Mouse (Mus musculus): ENCODE data around the gene St6galnac5. TPM values are rescaled to one million over a fixed set of nuclear protein-coding genes. Genes with fewer than 3 reads are reported as not detected.

The St6galnac5 gene
- polyA plus RNA-seq, 1 experiment = 0.28 TPM

- Histone ChIP-seq H3K4me1 (ENCODE audit: control insufficient read depth, insufficient read depth, insufficient read length, low read length) (no peaks in the 10 kb centered on the region), H3K36me3 (ENCODE audit: control insufficient read depth, insufficient read depth, low read length) (no peaks in the 10 kb centered on the region), H3K27ac (ENCODE audit: insufficient read depth, low read depth, low read length) (no peak overlapping the region), H3K4me3 (ENCODE audit: low read depth, low read length) (no peak overlapping the region), H3K27me3 (ENCODE audit: control insufficient read depth, insufficient read depth, low read length) (no peaks in the 10 kb centered on the region)
- WGBS = 58% methylated on average over 5 of the region's 5 CpGs
- TF ChIP-seq POLR2A (IDR thresholded peaks at IDR 0.05; ENCODE audit: low read depth, low read length) = no peak
- no peak for TF ChIP-seq CTCF (IDR thresholded peaks at IDR 0.05; ENCODE audit: extremely low read depth, insufficient read length, insufficient replicate concordance, low read depth, low read length)
Measured at GRCm38 (mm10) chr3:152998106-152998505, 16.1 kb upstream of the St6galnac5 start.

GRCm38 (mm10) chr3:152993608-152994007 lies 11.6 kb upstream of the St6galnac5 start:
- H3K4me3 ChIP-seq (ENCODE audit: low read depth, low read length) = no peak overlapping the region
- no peak for TF ChIP-seq POLR2A (IDR thresholded peaks at IDR 0.05; ENCODE audit: low read depth, low read length)
- TF ChIP-seq CTCF (IDR thresholded peaks at IDR 0.05; ENCODE audit: extremely low read depth, insufficient read length, insufficient replicate concordance, low read depth, low read length) = no peak
- no peaks in the 10 kb centered on the region for H3K36me3 ChIP-seq (ENCODE audit: control insufficient read depth, insufficient read depth, low read length)
- H3K27me3 ChIP-seq (ENCODE audit: control insufficient read depth, insufficient read depth, low read length) = no peaks in the 10 kb centered on the region
- H3K27ac ChIP-seq (ENCODE audit: insufficient read depth, low read depth, low read length) = no peak overlapping the region
- WGBS = 38% methylated on average over 5 of the region's 5 CpGs
- no peaks in the 10 kb centered on the region for H3K4me1 ChIP-seq (ENCODE audit: control insufficient read depth, insufficient read depth, insufficient read length, low read length)

- Histone ChIP-seq H3K27me3 (ENCODE audit: control insufficient read depth, insufficient read depth, low read length) (no peaks in the 10 kb centered on the region), H3K36me3 (ENCODE audit: control insufficient read depth, insufficient read depth, low read length) (no peaks in the 10 kb centered on the region), H3K4me3 (ENCODE audit: low read depth, low read length) (no peak overlapping the region), H3K4me1 (ENCODE audit: control insufficient read depth, insufficient read depth, insufficient read length, low read length) (no peaks in the 10 kb centered on the region), H3K27ac (ENCODE audit: insufficient read depth, low read depth, low read length) (no peak overlapping the region)
- TF ChIP-seq POLR2A (IDR thresholded peaks at IDR 0.05; ENCODE audit: low read depth, low read length) (no peak), CTCF (IDR thresholded peaks at IDR 0.05; ENCODE audit: extremely low read depth, insufficient read length, insufficient replicate concordance, low read depth, low read length) (no peak)
- 79% methylated on average over 2 of the region's 2 CpGs for WGBS
Measured at GRCm38 (mm10) chr3:152990787-152991186, 8.7 kb upstream of the St6galnac5 start.

GRCm38 (mm10) chr3:152980978-152981974 lies 770 bp downstream of the St6galnac5 start:
- Histone ChIP-seq H3K4me1 (ENCODE audit: control insufficient read depth, insufficient read depth, insufficient read length, low read length) (no peaks in the 10 kb centered on the region; the same call in 1 of the 2 replicates), H3K4me3 (ENCODE audit: low read depth, low read length) (peak overlapping the region; percentile 8; the same call in 1 of the 2 replicates), H3K27me3 (ENCODE audit: control insufficient read depth, insufficient read depth, low read length) (peaks cover 4% of the 10 kb centered on the region; the same call in 1 of the 2 replicates), H3K36me3 (ENCODE audit: control insufficient read depth, insufficient read depth, low read length) (no peaks in the 10 kb centered on the region), H3K27ac (ENCODE audit: insufficient read depth, low read depth, low read length) (no peak overlapping the region)
- TF ChIP-seq CTCF (IDR thresholded peaks at IDR 0.05; ENCODE audit: extremely low read depth, insufficient read length, insufficient replicate concordance, low read depth, low read length) (no peak), POLR2A (IDR thresholded peaks at IDR 0.05; ENCODE audit: low read depth, low read length) (no peak)
- 3% methylated on average over 47 of the region's 47 CpGs for WGBS

- Histone ChIP-seq H3K27me3 (ENCODE audit: control insufficient read depth, insufficient read depth, low read length) (peaks cover 4% of the 10 kb centered on the region; the same call in 1 of the 2 replicates), H3K36me3 (ENCODE audit: control insufficient read depth, insufficient read depth, low read length) (no peaks in the 10 kb centered on the region), H3K4me1 (ENCODE audit: control insufficient read depth, insufficient read depth, insufficient read length, low read length) (no peaks in the 10 kb centered on the region; the same call in 1 of the 2 replicates), H3K4me3 (ENCODE audit: low read depth, low read length) (no peak overlapping the region), H3K27ac (ENCODE audit: insufficient read depth, low read depth, low read length) (no peak overlapping the region)
- 29% methylated on average over 6 of the region's 6 CpGs for WGBS
- TF ChIP-seq CTCF (IDR thresholded peaks at IDR 0.05; ENCODE audit: extremely low read depth, insufficient read length, insufficient replicate concordance, low read depth, low read length) (no peak), POLR2A (IDR thresholded peaks at IDR 0.05; ENCODE audit: low read depth, low read length) (no peak)
Measured at GRCm38 (mm10) chr3:152980431-152980830, 1.6 kb downstream of the St6galnac5 start.

- H3K27ac ChIP-seq (ENCODE audit: insufficient read depth, low read depth, low read length) = no peak overlapping the region
- H3K27me3 ChIP-seq (ENCODE audit: control insufficient read depth, insufficient read depth, low read length) = peaks cover 4% of the 10 kb centered on the region; the same call in 1 of the 2 replicates
- H3K4me1 ChIP-seq (ENCODE audit: control insufficient read depth, insufficient read depth, insufficient read length, low read length) = no peaks in the 10 kb centered on the region; the same call in 1 of the 2 replicates
- no peaks in the 10 kb centered on the region for H3K36me3 ChIP-seq (ENCODE audit: control insufficient read depth, insufficient read depth, low read length)
- H3K4me3 ChIP-seq (ENCODE audit: low read depth, low read length) = no peak overlapping the region
- WGBS = 37% methylated on average over 11 of the region's 11 CpGs
- TF ChIP-seq CTCF (IDR thresholded peaks at IDR 0.05; ENCODE audit: extremely low read depth, insufficient read length, insufficient replicate concordance, low read depth, low read length) = no peak
- TF ChIP-seq POLR2A (IDR thresholded peaks at IDR 0.05; ENCODE audit: low read depth, low read length) = no peak
Measured at GRCm38 (mm10) chr3:152979481-152980092, 2.5 kb downstream of the St6galnac5 start.

GRCm38 (mm10) chr3:152971373-152971772 lies 10.7 kb downstream of the St6galnac5 start:
- 82% methylated on average over 4 of the region's 4 CpGs for WGBS
- no peak overlapping the region for H3K27ac ChIP-seq (ENCODE audit: insufficient read depth, low read depth, low read length)
- TF ChIP-seq CTCF (IDR thresholded peaks at IDR 0.05; ENCODE audit: extremely low read depth, insufficient read length, insufficient replicate concordance, low read depth, low read length) (no peak), POLR2A (IDR thresholded peaks at IDR 0.05; ENCODE audit: low read depth, low read length) (no peak)

More at GRCm38 (mm10) chr3:152971373-152971772, 10.7 kb downstream of the St6galnac5 start:
- Histone ChIP-seq H3K36me3 (ENCODE audit: control insufficient read depth, insufficient read depth, low read length) (no peaks in the 10 kb centered on the region), H3K27me3 (ENCODE audit: control insufficient read depth, insufficient read depth, low read length) (no peaks in the 10 kb centered on the region), H3K4me3 (ENCODE audit: low read depth, low read length) (no peak overlapping the region), H3K4me1 (ENCODE audit: control insufficient read depth, insufficient read depth, insufficient read length, low read length) (no peaks in the 10 kb centered on the region)

Data from small intestine, adult 2 months (tissue).